ENCODE assay signal across 10 mouse cellular contexts in the genomic region with DNA sequence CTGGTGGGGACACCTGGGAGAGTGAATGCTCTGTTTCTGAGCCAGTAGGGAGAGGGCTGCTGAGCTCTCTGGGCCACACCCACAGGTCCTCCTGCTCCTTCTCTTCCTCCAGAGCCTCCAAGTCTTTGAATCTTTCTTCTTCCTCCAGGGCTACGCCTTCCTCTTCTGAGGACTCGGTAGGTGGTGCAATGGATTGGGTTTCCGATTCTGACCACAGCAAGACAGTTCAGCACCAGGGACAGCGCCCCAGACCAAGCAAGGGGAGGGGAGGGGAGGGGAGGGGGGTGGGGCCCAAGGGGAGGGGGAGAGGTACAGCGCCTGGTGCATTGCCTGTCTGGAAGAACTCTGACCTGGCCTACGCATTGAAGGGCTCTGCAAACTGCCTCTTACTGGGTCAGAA. TPM values are rescaled to one million over a fixed set of nuclear protein-coding genes. Genes with fewer than 3 reads are reported as not detected.
A peak's percentile ranks its signal among the peaks of the same experiment; 100 is the strongest.
DNase-seq lines count a peak whose midpoint lies in the region; ATAC-seq and TF ChIP-seq lines count a peak whose summit lies in the region.
"Had no signal": no experiment of that assay in that cellular context is flagged by ENCODE, and none has a peak within 500 bp of the region (broad histone marks: within the 10 kb centered on the region; RNA-seq: fewer than 3 reads in every experiment).

No protein-coding gene starts in this region.

- 0% methylated on average over 6 of the region's 6 CpGs for WGBS in liver, embryonic 14.5 days (ENCODE audit: insufficient replicate concordance)

- TF ChIP-seq CTCF in liver, embryonic 14.5 days (IDR thresholded peaks at IDR 0.05; ENCODE audit: low read depth) = no peak

- H3K4me3 ChIP-seq in liver, embryonic 14.5 days (ENCODE audit: insufficient read depth in 1 of 2, low read depth in 2 of 2, low read length in 2 of 2) = no peak overlapping the region
- H3K4me3 ChIP-seq: forebrain, embryonic 12.5 days; hindbrain, embryonic 15.5 days had no signal

- H3K9me3 ChIP-seq in liver, embryonic 14.5 days (ENCODE audit: control insufficient read depth, low read length) = no peaks in the 10 kb centered on the region
- H3K9me3 ChIP-seq: forebrain, embryonic 12.5 days; hindbrain, embryonic 15.5 days had no signal

- no peak overlapping the region for H3K9ac ChIP-seq in liver, embryonic 14.5 days (replicated peaks)
- H3K9ac ChIP-seq: forebrain, embryonic 12.5 days; hindbrain, embryonic 15.5 days had no signal

- H3K27ac ChIP-seq in liver, embryonic 14.5 days = no peak overlapping the region
- H3K27ac ChIP-seq: forebrain, embryonic 12.5 days; hindbrain, embryonic 15.5 days had no signal

- peak; percentile 83 for DNase-seq in kidney, postnatal 10 days
- DNase-seq in kidney, adult 9 months = no peak
- peak; percentile 46 for DNase-seq in B cell, adult 2 months
- peak; percentile 46 for DNase-seq in Muller cell, postnatal 12 days (ENCODE audit: inconsistent ontology term)
- DNase-seq in liver, embryonic 14.5 days (ENCODE audit: low read depth in 3 of 3, low spot score in 3 of 3) = peak in 2 of 3 experiments; percentile 34 to 35
- no peak for DNase-seq in layer of hippocampus, postnatal 36 days
- no peak for DNase-seq in urinary bladder, postnatal 25 days (ENCODE audit: low spot score)
- no peak for DNase-seq in urinary bladder, adult 18-20 months (ENCODE audit: low spot score in 2 of 2)

- H3K4me2 ChIP-seq in liver, embryonic 14.5 days (ENCODE audit: low read depth) = no peak overlapping the region
- H3K4me2 ChIP-seq: forebrain, embryonic 12.5 days; hindbrain, embryonic 15.5 days had no signal

- ATAC-seq in liver, embryonic 14.5 days (ENCODE audit: insufficient read depth) = no peak

- peaks cover 49% of the 10 kb centered on the region for H3K27me3 ChIP-seq in liver, embryonic 14.5 days (ENCODE audit: control insufficient read depth, insufficient read depth, low read length)

- no peak for TF ChIP-seq EP300 in liver, embryonic 14.5 days (IDR thresholded peaks at IDR 0.05; ENCODE audit: low read depth)

- 0 out of 4 replicates have a peak, but pooled peaks cover 0 to under 1% of the 10 kb centered on the region in 2 experiments for H3K4me1 ChIP-seq in liver, embryonic 14.5 days (replicated peaks; ENCODE audit: control insufficient read depth in 2 of 2, insufficient read depth in 2 of 2, low read length in 1 of 2)

- no peaks in the 10 kb centered on the region for H3K36me3 ChIP-seq in liver, embryonic 14.5 days (replicated peaks; ENCODE audit: control insufficient read depth, insufficient read depth, low read depth)
- H3K36me3 ChIP-seq: forebrain, embryonic 12.5 days; hindbrain, embryonic 15.5 days had no signal

RNA-seq across cellular contexts. Expression of gene Bcan, which starts 6.6 kb away (rescaled TPM):
- polyA plus RNA-seq in liver, embryonic 14.5 days (2012; rRNA removed) = 0.08 TPM in 1 of 2 replicates, not detected in the other
- polyA plus RNA-seq in liver, embryonic 14.5 days (2014; fragmentation: Nextera tagmentation; extraction: Ambion mirVana) = not detected in 2 replicates
- 100 to 1,000 TPM; 296 to 327 TPM for total RNA-seq in layer of hippocampus, postnatal 36 days (2021)

RNA-seq across cellular contexts. Expression of gene Nes, which starts 22.6 kb away (rescaled TPM):
- 0.78 and 1.1 TPM in 2 replicates for polyA plus RNA-seq in liver, embryonic 14.5 days (2012; rRNA removed)
- polyA plus RNA-seq in liver, embryonic 14.5 days (2014; fragmentation: Nextera tagmentation; extraction: Ambion mirVana) = 0.80 and 0.83 TPM in 2 replicates
- 1 to 10 TPM; 4.0 to 5.4 TPM for total RNA-seq in layer of hippocampus, postnatal 36 days (2021)

RNA-seq across cellular contexts. Expression of gene Hapln2, which starts 33.9 kb away (rescaled TPM):
- polyA plus RNA-seq in liver, embryonic 14.5 days (2012; rRNA removed) = not detected in 2 replicates
- polyA plus RNA-seq in liver, embryonic 14.5 days (2014; fragmentation: Nextera tagmentation; extraction: Ambion mirVana) = not detected in 2 replicates
- 10 to 100 TPM; 14.9 to 18.0 TPM for total RNA-seq in layer of hippocampus, postnatal 36 days (2021)
- polyA plus RNA-seq: forebrain, embryonic 12.5 days had no signal

RNA-seq across cellular contexts. Expression of gene Crabp2, which starts 45.0 kb away (rescaled TPM):
- polyA plus RNA-seq in liver, embryonic 14.5 days (2012; rRNA removed) = 0.17 and 0.23 TPM in 2 replicates
- polyA plus RNA-seq in liver, embryonic 14.5 days (2014; fragmentation: Nextera tagmentation; extraction: Ambion mirVana) = 0.10 and 0.15 TPM in 2 replicates
- 1 to 10 TPM; 1.3 to 3.5 TPM for total RNA-seq in layer of hippocampus, postnatal 36 days (2021)

RNA-seq across cellular contexts. Expression of gene Gpatch4, which starts 49.5 kb away (rescaled TPM):
- polyA plus RNA-seq in liver, embryonic 14.5 days (2012; rRNA removed) = 5.4 and 11.5 TPM in 2 replicates
- 19.0 and 22.2 TPM in 2 replicates for polyA plus RNA-seq in liver, embryonic 14.5 days (2014; fragmentation: Nextera tagmentation; extraction: Ambion mirVana)
- 10 to 100 TPM; 14.5 to 17.8 TPM for total RNA-seq in layer of hippocampus, postnatal 36 days (2021)

Comparison
In these comparisons a context has a peak if more than half of its experiments do, and no peak if none do; other contexts are left out.
1. DNase-seq: peak in kidney, postnatal 10 days (single experiment), B cell, adult 2 months (2 of 2), Muller cell, postnatal 12 days (single experiment) and liver, embryonic 14.5 days (2 of 3); none in kidney, adult 9 months (single experiment), layer of hippocampus, postnatal 36 days (0 of 2), urinary bladder, postnatal 25 days (single experiment) and urinary bladder, adult 18-20 months (0 of 2).